Mouse (Mus musculus): ENCODE data around the gene Pphln1.

DNA sequence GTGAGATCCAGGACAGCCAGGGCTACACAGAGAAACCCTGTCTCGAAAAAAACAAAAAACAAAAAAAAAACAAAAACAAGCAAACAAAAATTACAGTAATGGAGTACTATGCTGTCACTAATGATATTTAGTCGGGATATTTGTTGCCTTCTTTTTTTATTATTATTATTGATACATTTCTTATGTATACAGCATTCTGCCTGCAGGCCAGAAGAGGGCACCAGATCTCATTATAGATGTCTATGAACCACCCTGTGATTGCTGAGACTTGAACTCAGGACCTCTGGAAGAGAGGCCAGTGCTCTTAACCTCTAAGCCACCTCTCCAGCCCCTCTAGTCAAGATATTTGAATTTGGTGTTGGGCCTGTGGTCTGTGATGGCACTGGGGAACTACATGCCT, 26.3 kb upstream of the Pphln1 start:
- no peak for TF ChIP-seq POLR2A (IDR thresholded peaks at IDR 0.05; ENCODE audit: low read depth, low read length)
- no peak for TF ChIP-seq CTCF (IDR thresholded peaks at IDR 0.05; ENCODE audit: extremely low read depth, insufficient read length, insufficient replicate concordance, low read depth, low read length)

All from small intestine, adult 2 months (tissue).